9 mouse cellular contexts compared by ENCODE assay signal in the genomic region with DNA sequence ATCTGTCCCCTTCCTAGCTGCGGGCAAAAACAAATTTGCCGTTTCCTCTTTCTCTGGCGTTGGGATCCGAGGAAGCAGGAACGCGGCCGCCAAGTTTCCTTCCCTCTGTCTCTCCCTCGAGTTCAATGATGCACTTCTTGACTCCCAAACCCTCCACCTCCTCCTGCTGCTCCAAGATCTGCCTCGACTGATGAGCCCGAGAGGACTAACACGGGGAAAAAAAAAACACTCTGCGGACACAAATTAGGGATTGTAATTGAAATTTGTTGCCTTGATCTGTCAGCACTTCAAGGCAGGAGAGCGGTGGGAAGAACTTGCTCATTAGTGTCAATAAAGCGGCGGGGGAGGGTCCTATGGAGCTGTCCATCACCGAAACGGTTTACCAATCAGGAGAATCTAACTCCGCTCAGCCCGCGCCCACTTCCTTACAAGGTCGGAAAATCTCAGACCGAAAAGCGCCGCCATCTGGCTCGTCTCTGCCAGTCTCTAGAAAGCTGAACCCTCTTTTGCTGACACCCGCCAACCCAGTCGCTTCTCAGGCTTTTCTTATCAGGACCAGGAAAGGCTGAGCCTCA. TPM values are rescaled to one million over a fixed set of nuclear protein-coding genes. Genes with fewer than 3 reads are reported as not detected.
DNase-seq lines count a peak whose midpoint lies in the region; ATAC-seq and TF ChIP-seq lines count a peak whose summit lies in the region.
"Had no signal": no experiment of that assay in that cellular context is flagged by ENCODE, and none has a peak within 500 bp of the region (broad histone marks: within the 10 kb centered on the region; RNA-seq: fewer than 3 reads in every experiment).

TSS of gene Tbx18 (minus strand) at position 300 of the 575 bp plus-strand sequence.

- no peaks in the 10 kb centered on the region for H3K9me3 ChIP-seq in forebrain, embryonic 16.5 days (ENCODE audit: control insufficient read depth, low read length)
- H3K9me3 ChIP-seq in limb, embryonic 14.5 days (ENCODE audit: control insufficient read depth, low read length), result no peaks in the 10 kb centered on the region
- H3K9me3 ChIP-seq in midbrain, embryonic 14.5 days (ENCODE audit: control insufficient read depth, low read length), result no peaks in the 10 kb centered on the region

- H3K36me3 ChIP-seq in forebrain, embryonic 16.5 days (ENCODE audit: control insufficient read depth, insufficient read depth), result no peaks in the 10 kb centered on the region
- peaks cover 3% of the 10 kb centered on the region; the same call in 1 of the 2 replicates for H3K36me3 ChIP-seq in limb, embryonic 14.5 days (ENCODE audit: control insufficient read depth, insufficient read depth, low read length)
- no peaks in the 10 kb centered on the region for H3K36me3 ChIP-seq in midbrain, embryonic 14.5 days (ENCODE audit: control insufficient read depth, insufficient read depth, low read length)

- peaks cover 44% of the 10 kb centered on the region for H3K27me3 ChIP-seq in forebrain, embryonic 16.5 days (replicated peaks; ENCODE audit: control insufficient read depth, insufficient read depth, low read length)
- peaks cover 46% of the 10 kb centered on the region for H3K27me3 ChIP-seq in limb, embryonic 14.5 days (ENCODE audit: control insufficient read depth, insufficient read depth, low read length)
- H3K27me3 ChIP-seq in midbrain, embryonic 14.5 days (ENCODE audit: control insufficient read depth, insufficient read depth, low read length), result peaks cover 75% of the 10 kb centered on the region
- H3K27me3 ChIP-seq: CH12.LX had no signal

- DNase-seq in cerebellum, postnatal 14 days, result peak; percentile 75 to 77
- no peak for DNase-seq in cerebellum, adult 11 months
- peak; percentile 66 for DNase-seq in adrenal gland, postnatal 25 days
- peak; percentile 98 for DNase-seq in limb, embryonic 14.5 days (ENCODE audit: low spot score)
- DNase-seq in midbrain, embryonic 14.5 days, result peak; percentile 88

- peak within 1 kb of the TSS; percentile 44 for H3K4me3 ChIP-seq in forebrain, embryonic 16.5 days (replicated peaks; ENCODE audit: low read length)
- peak within 1 kb of the TSS; percentile 80 for H3K4me3 ChIP-seq in limb, embryonic 14.5 days (replicated peaks; ENCODE audit: low read length)
- H3K4me3 ChIP-seq in midbrain, embryonic 14.5 days (replicated peaks; ENCODE audit: low read depth, low read length), result peak within 1 kb of the TSS; percentile 37

- peak within 1 kb of the TSS; percentile 73 for H3K4me2 ChIP-seq in forebrain, embryonic 16.5 days (ENCODE audit: low read length)
- H3K4me2 ChIP-seq in limb, embryonic 14.5 days (replicated peaks; ENCODE audit: low read depth, low read length, severe bottlenecking), result peak within 1 kb of the TSS; percentile 77
- peak within 1 kb of the TSS; percentile 67 for H3K4me2 ChIP-seq in midbrain, embryonic 14.5 days (ENCODE audit: low read length)

- peaks cover 22% of the 10 kb centered on the region for H3K4me1 ChIP-seq in forebrain, embryonic 16.5 days (replicated peaks; ENCODE audit: control insufficient read depth, insufficient read depth, low read length)
- peaks cover 12% of the 10 kb centered on the region; the same call in 1 of the 2 replicates for H3K4me1 ChIP-seq in limb, embryonic 14.5 days (ENCODE audit: control insufficient read depth, insufficient read depth, low read length)
- peaks cover 10% of the 10 kb centered on the region; the same call in 1 of the 2 replicates for H3K4me1 ChIP-seq in midbrain, embryonic 14.5 days (ENCODE audit: control insufficient read depth, insufficient read depth, low read length)

- 0% methylated on average over 27 of the region's 27 CpGs for WGBS in forebrain, embryonic 16.5 days
- WGBS in limb, embryonic 14.5 days, result under 1% methylated on average over 27 of the region's 27 CpGs
- under 1% methylated on average over 27 of the region's 27 CpGs for WGBS in midbrain, embryonic 14.5 days

- H3K27ac ChIP-seq in forebrain, embryonic 16.5 days (ENCODE audit: low read length), result no peak within 1 kb of the TSS
- H3K27ac ChIP-seq in limb, embryonic 14.5 days (replicated peaks; ENCODE audit: low read depth, low read length), result peak within 1 kb of the TSS; percentile 93
- H3K27ac ChIP-seq in midbrain, embryonic 14.5 days (replicated peaks; ENCODE audit: low read depth, low read length), result no peak within 1 kb of the TSS

- peak; percentile 90 for ATAC-seq in forebrain, embryonic 16.5 days
- peak; percentile 6 to 51; a peak in 2 of 4 replicates for ATAC-seq in hematopoietic stem cell, adult 5-6 weeks (replicated peaks in 1 of 2; ENCODE audit: insufficient read depth in 1 of 2, low FRiP score in 2 of 2, low TSS enrichment in 1 of 2, low read depth in 1 of 2, poor library complexity in 2 of 2, severe bottlenecking in 2 of 2)
- peak; percentile 82 for ATAC-seq in limb, embryonic 14.5 days (ENCODE audit: low FRiP score, low read depth)
- ATAC-seq in midbrain, embryonic 14.5 days (ENCODE audit: low FRiP score, low TSS enrichment), result peak; percentile 82
- no peak for ATAC-seq in erythroblast, adult 5-6 weeks (replicated peaks; ENCODE audit: low FRiP score, poor library complexity, severe bottlenecking)

- TF ChIP-seq POLR2A in limb, embryonic 14.5 days (IDR thresholded peaks at IDR 0.05; ENCODE audit: borderline replicate concordance, extremely low read depth, insufficient read depth, insufficient read length), result no peak; the same call in 1 of the 2 replicates

- peak within 1 kb of the TSS; percentile 41 for H3K9ac ChIP-seq in forebrain, embryonic 16.5 days (replicated peaks; ENCODE audit: low read depth, low read length)
- H3K9ac ChIP-seq in limb, embryonic 14.5 days (ENCODE audit: low read depth, low read length, severe bottlenecking), result peak within 1 kb of the TSS; percentile 97
- H3K9ac ChIP-seq in midbrain, embryonic 14.5 days (replicated peaks; ENCODE audit: low read length), result peak within 1 kb of the TSS; percentile 20; the same call in 1 of the 2 replicates

RNA-seq across cellular contexts. Expression of gene Tbx18, which starts in this region (rescaled TPM):
- 1.2 and 1.8 TPM in 2 replicates for total RNA-seq in adrenal gland, postnatal 25 days (2021)
- 2.1 and 2.2 TPM in 2 replicates for polyA plus RNA-seq in forebrain, embryonic 16.5 days (2015; fragmentation: Nextera tagmentation; extraction: Ambion mirVana)
- not detected in 2 replicates for total RNA-seq in hematopoietic stem cell, adult 5-6 weeks (2017)
- polyA plus RNA-seq in limb, embryonic 14.5 days (2012; rRNA removed), result 30.8 and 37.8 TPM in 2 replicates
- polyA plus RNA-seq in limb, embryonic 14.5 days (2014; fragmentation: Nextera tagmentation; extraction: Ambion mirVana), result 15.6 and 19.7 TPM in 2 replicates
- polyA plus RNA-seq in midbrain, embryonic 14.5 days (2014; fragmentation: Nextera tagmentation; extraction: Ambion mirVana), result 0.08 and 3.2 TPM in 2 replicates
- total RNA-seq in erythroblast, adult 5-6 weeks (2015; ENCODE audit: low replicate concordance), result not detected in 2 replicates
- total RNA-seq in erythroblast, adult 5-6 weeks (2017; ENCODE audit: low replicate concordance), result 0.68 TPM in 1 of 2 replicates, not detected in the other
- total RNA-seq: CH12.LX had no signal

Comparison
In these comparisons a context has a peak if more than half of its experiments do, and no peak if none do; other contexts are left out.
1. Peak in ATAC-seq in hematopoietic stem cell, adult 5-6 weeks; RNA of the gene not detected or under 1 TPM.
2. H3K9ac ChIP-seq: peak in every context shown above with its lines; median percentile 97 in limb, embryonic 14.5 days; 41 in forebrain, embryonic 16.5 days; 20 in midbrain, embryonic 14.5 days.